Mouse (Mus musculus) myocyte (in vitro differentiated cells): ENCODE measurements around the gene Mbtd1.

Experiments used
- CEBPB ChIP-seq: IDR thresholded peaks from 2 replicates; pipeline ENCODE4 v1.6.1; 2011; ENCODE audit warnings: mild to moderate bottlenecking, moderate library complexity; ENCODE audit not compliant: poor library complexity, insufficient read depth, severe bottlenecking
- E2F4 ChIP-seq: IDR thresholded peaks from one replicate; pipeline ENCODE4 v1.6.1; 2011; ENCODE audit warnings: mild to moderate bottlenecking, control low read depth, moderate library complexity; ENCODE audit not compliant: insufficient read depth
- MAX ChIP-seq: IDR thresholded peaks from one replicate; pipeline ENCODE4 v1.6.1; 2011; ENCODE audit warnings: low read depth, mild to moderate bottlenecking, control low read depth
- MYOD1 ChIP-seq, 3 experiments: IDR thresholded peaks; one replicate each; pipeline ENCODE4 v1.6.1; 2011; ENCODE audit warnings: control low read depth in 2 of 3, low read depth in 2 of 3, mild to moderate bottlenecking in 2 of 3, moderate library complexity in 1 of 3; ENCODE audit not compliant: insufficient read length in 2 of 3, control insufficient read depth in 1 of 3
- MYOG ChIP-seq, 3 experiments: IDR thresholded peaks; one replicate each; pipeline ENCODE4 v1.6.1; 2011; ENCODE audit warnings: control low read depth in 2 of 3, low read depth in 2 of 3, mild to moderate bottlenecking in 2 of 3; ENCODE audit not compliant: insufficient read length in 2 of 3, control insufficient read depth in 1 of 3, insufficient read depth in 1 of 3
- POLR2A ChIP-seq: IDR thresholded peaks from one replicate; pipeline ENCODE4 v1.6.1; 2011; ENCODE audit warnings: low read depth, mild to moderate bottlenecking, control low read depth, moderate library complexity; ENCODE audit not compliant: insufficient read length
- POLR2AphosphoS2 ChIP-seq: IDR thresholded peaks from one replicate; pipeline ENCODE4 v1.6.1; 2011; ENCODE audit warnings: low read depth, control low read depth; ENCODE audit not compliant: insufficient read length
- REST ChIP-seq: IDR thresholded peaks from one replicate; pipeline ENCODE4 v1.6.1; 2011; ENCODE audit warnings: mild to moderate bottlenecking, control low read depth, moderate library complexity; ENCODE audit not compliant: insufficient read depth, insufficient read length
- TCF12 ChIP-seq: IDR thresholded peaks from one replicate; pipeline ENCODE4 v1.6.1; 2011; ENCODE audit warnings: mild to moderate bottlenecking, control low read depth; ENCODE audit not compliant: poor library complexity, insufficient read depth, severe bottlenecking
- USF1 ChIP-seq: IDR thresholded peaks from one replicate; pipeline ENCODE4 v1.6.1; 2011; ENCODE audit warnings: low read depth, mild to moderate bottlenecking, control low read depth, moderate library complexity

DNA sequence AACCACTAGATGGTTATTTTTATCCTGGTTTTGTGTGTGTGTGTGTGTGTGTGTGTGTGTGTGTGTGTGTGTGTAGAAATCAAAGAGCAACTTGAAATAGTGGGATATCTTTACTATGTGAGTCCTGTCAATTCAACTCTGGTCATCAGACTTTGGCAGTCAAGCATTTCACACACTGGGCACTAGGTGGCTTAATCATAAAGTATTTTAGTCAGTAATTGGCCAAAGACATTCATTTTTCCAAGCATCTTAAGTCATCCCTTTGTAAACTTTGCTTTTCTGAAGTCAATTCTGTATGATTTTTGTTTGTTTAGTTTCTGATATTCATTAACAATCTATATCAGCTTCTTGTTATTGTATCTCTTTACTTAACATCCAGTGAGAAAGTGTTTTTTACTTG, 43.5 kb downstream of the Mbtd1 start:
- TF ChIP-seq POLR2A, result no peak
- no peak for TF ChIP-seq TCF12
- TF ChIP-seq CEBPB, result no peak
- TF ChIP-seq MYOD1 (IDR thresholded peaks at IDR 0.05; ENCODE audit: control insufficient read depth in 1 of 3, insufficient read length in 2 of 3, low read depth in 2 of 3), result no peak
- no peak for TF ChIP-seq E2F4
- no peak for TF ChIP-seq REST
- TF ChIP-seq MAX, result no peak
- TF ChIP-seq POLR2AphosphoS2, result no peak
- no peak for TF ChIP-seq USF1
- TF ChIP-seq MYOG (IDR thresholded peaks at IDR 0.05; ENCODE audit: control insufficient read depth in 1 of 3, insufficient read depth in 1 of 3, insufficient read length in 2 of 3, low read depth in 2 of 3), result no peak
